15 mouse cellular contexts compared by ENCODE assay signal in genomic region chr5:113991141-113991540, GRCm38 (mm10). TPM values are rescaled to one million over a fixed set of nuclear protein-coding genes. Genes with fewer than 3 reads are reported as not detected.
DNase-seq lines count a peak whose midpoint lies in the region; ATAC-seq and TF ChIP-seq lines count a peak whose summit lies in the region.
"Had no signal": no experiment of that assay in that cellular context is flagged by ENCODE, and none has a peak within 500 bp of the region (broad histone marks: within the 10 kb centered on the region; RNA-seq: fewer than 3 reads in every experiment).

No protein-coding gene starts in this region.

- no peaks in the 10 kb centered on the region; the same call in 1 of the 2 replicates for H3K36me3 ChIP-seq in intestine, embryonic 16.5 days (ENCODE audit: control insufficient read depth, insufficient read depth, low read length)
- H3K36me3 ChIP-seq in intestine, postnatal 0 days (ENCODE audit: control insufficient read depth, insufficient read depth) = 0 out of 2 replicates have a peak, but pooled peaks cover 4% of the 10 kb centered on the region
- H3K36me3 ChIP-seq in liver, embryonic 13.5 days = peaks cover 8% of the 10 kb centered on the region; the same call in 1 of the 2 replicates

- peak; percentile 37 for DNase-seq in adrenal gland, postnatal 14 days
- no peak for DNase-seq in adrenal gland, adult 18-20 months (ENCODE audit: low spot score in 2 of 2)
- peak; percentile 67 for DNase-seq in Muller cell, postnatal 12 days (ENCODE audit: inconsistent ontology term)
- no peak for DNase-seq in liver, embryonic 13.5 days
- DNase-seq: right cerebral cortex, postnatal 14 days had no signal

- 0 out of 2 replicates have a peak overlapping the region, but pooled peaks have one; percentile 19 for H3K9ac ChIP-seq in intestine, embryonic 16.5 days (ENCODE audit: low read depth, low read length)
- H3K9ac ChIP-seq in intestine, postnatal 0 days (ENCODE audit: low read depth, low read length) = no peak overlapping the region
- H3K9ac ChIP-seq in liver, embryonic 13.5 days = no peak overlapping the region
- H3K9ac ChIP-seq: stomach, embryonic 15.5 days had no signal

- H3K4me2 ChIP-seq in intestine, embryonic 16.5 days (ENCODE audit: low read depth, low read length) = no peak overlapping the region
- H3K4me2 ChIP-seq in intestine, postnatal 0 days (replicated peaks; ENCODE audit: low read depth) = no peak overlapping the region
- H3K4me2 ChIP-seq in liver, embryonic 13.5 days = peak overlapping the region; percentile 97; the same call in 1 of the 2 replicates

- no peak overlapping the region for H3K27ac ChIP-seq in intestine, embryonic 16.5 days (ENCODE audit: low read length)
- no peak overlapping the region for H3K27ac ChIP-seq in intestine, postnatal 0 days (ENCODE audit: low read depth, low read length)
- H3K27ac ChIP-seq in liver, embryonic 13.5 days = peak overlapping the region; percentile 87
- H3K27ac ChIP-seq: kidney, postnatal 0 days; stomach, embryonic 15.5 days had no signal

- no peak for ATAC-seq in intestine, embryonic 16.5 days
- no peak for ATAC-seq in intestine, postnatal 0 days
- no peak for ATAC-seq in liver, embryonic 13.5 days (ENCODE audit: low read depth)
- ATAC-seq in megakaryocyte progenitor cell, adult 5-6 weeks (replicated peaks; ENCODE audit: poor library complexity) = no peak
- no peak for ATAC-seq in granulocyte monocyte progenitor cell, adult 5-6 weeks (replicated peaks; ENCODE audit: poor library complexity, severe bottlenecking)
- ATAC-seq: lung, postnatal 0 days had no signal

- H3K4me3 ChIP-seq in intestine, embryonic 16.5 days (ENCODE audit: low read length) = no peak overlapping the region
- H3K4me3 ChIP-seq in intestine, postnatal 0 days (ENCODE audit: low read depth, low read length) = no peak overlapping the region
- no peak overlapping the region for H3K4me3 ChIP-seq in liver, embryonic 13.5 days (replicated peaks)
- H3K4me3 ChIP-seq: stomach, embryonic 15.5 days had no signal

- WGBS in intestine, embryonic 16.5 days = 63% methylated on average over 7 of the region's 7 CpGs
- WGBS in intestine, postnatal 0 days = 73% methylated on average over 7 of the region's 7 CpGs
- 76% methylated on average over 7 of the region's 7 CpGs for WGBS in liver, embryonic 13.5 days (ENCODE audit: insufficient replicate concordance)

- H3K9me3 ChIP-seq in intestine, embryonic 16.5 days (ENCODE audit: control insufficient read depth, low read length) = no peaks in the 10 kb centered on the region
- no peaks in the 10 kb centered on the region for H3K9me3 ChIP-seq in intestine, postnatal 0 days (ENCODE audit: control insufficient read depth)
- H3K9me3 ChIP-seq in liver, embryonic 13.5 days (replicated peaks) = no peaks in the 10 kb centered on the region
- H3K9me3 ChIP-seq: stomach, embryonic 15.5 days had no signal

- no peaks in the 10 kb centered on the region for H3K27me3 ChIP-seq in intestine, embryonic 16.5 days (replicated peaks; ENCODE audit: control insufficient read depth, insufficient read depth, low read length)
- no peaks in the 10 kb centered on the region for H3K27me3 ChIP-seq in intestine, postnatal 0 days (replicated peaks; ENCODE audit: control insufficient read depth, insufficient read depth, low read length)
- peaks cover 3% of the 10 kb centered on the region; the same call in 1 of the 2 replicates for H3K27me3 ChIP-seq in liver, embryonic 13.5 days
- H3K27me3 ChIP-seq: stomach, embryonic 15.5 days had no signal

- H3K4me1 ChIP-seq in intestine, embryonic 16.5 days (ENCODE audit: control insufficient read depth, insufficient read depth, low read length) = peaks cover 42% of the 10 kb centered on the region
- peaks cover 6% of the 10 kb centered on the region for H3K4me1 ChIP-seq in intestine, postnatal 0 days (replicated peaks; ENCODE audit: control insufficient read depth, insufficient read depth, low read length)
- peaks cover 78% of the 10 kb centered on the region for H3K4me1 ChIP-seq in liver, embryonic 13.5 days (replicated peaks)

- no peak for TF ChIP-seq CTCF in intestine, postnatal 0 days (IDR thresholded peaks at IDR 0.05; ENCODE audit: low read depth)

RNA-seq across cellular contexts. Expression of gene Ssh1, which starts 2.6 kb away (rescaled TPM):
- total RNA-seq in adrenal gland, postnatal 14 days (2021) = 18.8 and 21.2 TPM in 2 replicates
- total RNA-seq in adrenal gland, adult 18-20 months (2021) = 10 to 100 TPM; 15.0 to 15.5 TPM
- polyA plus RNA-seq in intestine, embryonic 16.5 days (2015; fragmentation: Nextera tagmentation; extraction: Ambion mirVana) = 7.1 and 7.8 TPM in 2 replicates
- 5.1 TPM in 2 replicates for polyA plus RNA-seq in intestine, postnatal 0 days (2015; fragmentation: Nextera tagmentation; extraction: Ambion mirVana)
- polyA plus RNA-seq in liver, embryonic 13.5 days (2015; fragmentation: Nextera tagmentation; extraction: Ambion mirVana) = 5.4 and 6.0 TPM in 2 replicates
- 4.5 and 5.0 TPM in 2 replicates for total RNA-seq in megakaryocyte progenitor cell, adult 5-6 weeks (2015)
- total RNA-seq in megakaryocyte progenitor cell, adult 5-6 weeks (2017) = 3.3 and 4.2 TPM in 2 replicates
- 5.9 and 15.0 TPM in 2 replicates for total RNA-seq in granulocyte monocyte progenitor cell, adult 5-6 weeks (2014; fragmentation: Nextera tagmentation)
- 1.9 and 2.4 TPM in 2 replicates for total RNA-seq in granulocyte monocyte progenitor cell, adult 5-6 weeks (2017)

RNA-seq across cellular contexts. Expression of gene Dao, which starts 12.4 kb away (rescaled TPM):
- total RNA-seq in adrenal gland, postnatal 14 days (2021) = not detected in 2 replicates
- total RNA-seq in adrenal gland, adult 18-20 months (2021) = under 1 TPM in 1 of 2 experiments, not detected in 1; 0.20 TPM
- polyA plus RNA-seq in intestine, embryonic 16.5 days (2015; fragmentation: Nextera tagmentation; extraction: Ambion mirVana) = 31.0 and 32.5 TPM in 2 replicates
- polyA plus RNA-seq in intestine, postnatal 0 days (2015; fragmentation: Nextera tagmentation; extraction: Ambion mirVana) = 18.2 and 23.2 TPM in 2 replicates
- not detected in 2 replicates for polyA plus RNA-seq in liver, embryonic 13.5 days (2015; fragmentation: Nextera tagmentation; extraction: Ambion mirVana)
- not detected in 2 replicates for total RNA-seq in megakaryocyte progenitor cell, adult 5-6 weeks (2015)
- not detected in 2 replicates for total RNA-seq in megakaryocyte progenitor cell, adult 5-6 weeks (2017)
- total RNA-seq in granulocyte monocyte progenitor cell, adult 5-6 weeks (2014; fragmentation: Nextera tagmentation) = not detected in 2 replicates
- not detected in 2 replicates for total RNA-seq in granulocyte monocyte progenitor cell, adult 5-6 weeks (2017)
- polyA plus RNA-seq: cortical plate, adult 2 months; heart, embryonic 11.5 days; lung, postnatal 0 days; neural tube, embryonic 11.5 days had no signal

Comparison
In these comparisons a context has a peak if more than half of its experiments do, and no peak if none do; other contexts are left out.
1. DNase-seq: peak in adrenal gland, postnatal 14 days (single experiment) and Muller cell, postnatal 12 days (single experiment); none in adrenal gland, adult 18-20 months (0 of 2) and liver, embryonic 13.5 days (single experiment).